Mouse (Mus musculus) liver, embryonic 16.5 days (tissue): ENCODE measurements around the gene Rbms3. TPM values are rescaled to one million over a fixed set of nuclear protein-coding genes. Genes with fewer than 3 reads are reported as not detected.

ENCODE experiments used
- ATAC-seq: fragments of 200-750 bp; cut with Nextera tagmentation; 2 replicates; pipeline ENCODE4 v1.8.0; 2017; ENCODE audit warnings: low read depth, mild to moderate bottlenecking, moderate number of reproducible peaks, moderate library complexity
- H3K27ac ChIP-seq: fragments of 300-500 bp; sonication (generic); 2 replicates; pipeline ENCODE4 v1.5.1; 2014; ENCODE audit warnings: mild to moderate bottlenecking, low read length
- H3K27me3 ChIP-seq: fragments of 300-500 bp; sonication (generic); 2 replicates; pipeline ENCODE4 v1.6.1; 2014; ENCODE audit warnings: low read depth, low read length, mixed read lengths; ENCODE audit not compliant: control insufficient read depth, insufficient read depth
- H3K36me3 ChIP-seq: fragments of 300-500 bp; sonication (generic); 2 replicates; pipeline ENCODE4 v1.6.1; 2014; ENCODE audit warnings: mild to moderate bottlenecking; ENCODE audit not compliant: control insufficient read depth, insufficient read depth
- H3K4me1 ChIP-seq: fragments of 300-500 bp; sonication (generic); 2 replicates; pipeline ENCODE4 v1.6.1; 2014; ENCODE audit warnings: low read depth, low read length, mixed read lengths; ENCODE audit not compliant: control insufficient read depth
- H3K4me2 ChIP-seq: fragments of 300-500 bp; sonication (generic); 2 replicates; pipeline ENCODE4 v1.6.1; 2014; ENCODE audit warnings: low read depth, low read length, mixed read lengths
- H3K4me3 ChIP-seq: fragments of 300-500 bp; sonication (generic); 2 replicates; pipeline ENCODE4 v1.5.1; 2014; ENCODE audit warnings: low read depth, mild to moderate bottlenecking, low read length
- H3K9ac ChIP-seq: fragments of 300-500 bp; sonication (generic); 2 replicates; pipeline ENCODE4 v1.6.1; 2014; ENCODE audit warnings: low read depth, low read length
- H3K9me3 ChIP-seq: fragments of 300-500 bp; sonication (generic); replicated peaks from 2 replicates; pipeline ENCODE4 v1.6.1; 2016; ENCODE audit warnings: low read length; ENCODE audit not compliant: control insufficient read depth
- WGBS: fragments of 180-500 bp; shearing (Covaris S2); extraction: QIAGEN DNeasy Blood & Tissue Kit; methylation state at CpG from one replicate; pipeline ENCODE4 v1.1.7; 2014; ENCODE audit not compliant: insufficient replicate concordance; 5-methylcytosine and 5-hydroxymethylcytosine counted together
- polyA plus RNA-seq: library from polyadenylated mRNA; unstranded; fragments of >200 nt; fragmentation: Nextera tagmentation; extraction: Ambion mirVana; gene quantifications from 2 replicates; pipeline ENCODE4 v1.2.1, GENCODE M21; 2015

Rbms3 gene
- polyA plus RNA-seq, 1 experiment from 2014 or later: 3.5 TPM

DNA sequence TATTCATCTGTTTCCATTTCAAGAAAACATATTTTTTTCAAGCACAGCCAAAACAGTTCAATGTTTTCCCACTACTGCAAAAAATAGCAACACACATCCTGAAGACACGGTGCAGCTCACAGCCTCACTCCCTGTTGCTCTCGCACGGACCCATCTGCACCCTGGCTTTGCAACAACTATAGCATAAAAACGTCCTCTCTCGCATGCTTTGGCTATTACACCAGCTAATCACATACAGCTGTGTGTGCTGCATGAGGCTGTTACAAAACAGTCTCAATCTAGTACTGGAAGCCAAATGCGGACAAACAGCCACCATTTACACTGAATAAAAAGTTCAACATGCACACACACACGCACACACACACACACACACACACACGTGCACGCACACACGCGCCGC is 383.5 kb downstream of the Rbms3 start:
- Histone ChIP-seq H3K9me3 (no peaks in the 10 kb centered on the region), H3K9ac (no peak overlapping the region), H3K4me3 (no peak overlapping the region), H3K4me1 (no peaks in the 10 kb centered on the region), H3K4me2 (no peak overlapping the region), H3K36me3 (no peaks in the 10 kb centered on the region), H3K27me3 (no peaks in the 10 kb centered on the region), H3K27ac (no peak overlapping the region)
- no peak for ATAC-seq
- 72% methylated on average over 12 of the region's 12 CpGs for WGBS

GRCm38 (mm10) chr9:117243365-117243764 is 386.3 kb downstream of the Rbms3 start:
- WGBS: 65% methylated on average over 7 of the region's 7 CpGs
- H3K36me3 ChIP-seq: no peaks in the 10 kb centered on the region
- no peak overlapping the region for H3K27ac ChIP-seq
- no peaks in the 10 kb centered on the region for H3K27me3 ChIP-seq
- 0 out of 2 replicates have a peak, but pooled peaks have one; percentile 41 for ATAC-seq
- no peak overlapping the region for H3K4me3 ChIP-seq
- no peak overlapping the region for H3K9ac ChIP-seq
- no peaks in the 10 kb centered on the region for H3K4me1 ChIP-seq
- no peak overlapping the region for H3K4me2 ChIP-seq
- no peaks in the 10 kb centered on the region for H3K9me3 ChIP-seq

GRCm38 (mm10) chr9:117234726-117235075 is 395.0 kb downstream of the Rbms3 start:
- Histone ChIP-seq H3K36me3 (no peaks in the 10 kb centered on the region), H3K27me3 (no peaks in the 10 kb centered on the region), H3K9me3 (no peaks in the 10 kb centered on the region), H3K9ac (no peak overlapping the region), H3K4me2 (no peak overlapping the region), H3K4me3 (no peak overlapping the region), H3K27ac (no peak overlapping the region), H3K4me1 (no peaks in the 10 kb centered on the region)
- WGBS: 60% methylated on average over 6 of the region's 6 CpGs
- no peak for ATAC-seq

DNA sequence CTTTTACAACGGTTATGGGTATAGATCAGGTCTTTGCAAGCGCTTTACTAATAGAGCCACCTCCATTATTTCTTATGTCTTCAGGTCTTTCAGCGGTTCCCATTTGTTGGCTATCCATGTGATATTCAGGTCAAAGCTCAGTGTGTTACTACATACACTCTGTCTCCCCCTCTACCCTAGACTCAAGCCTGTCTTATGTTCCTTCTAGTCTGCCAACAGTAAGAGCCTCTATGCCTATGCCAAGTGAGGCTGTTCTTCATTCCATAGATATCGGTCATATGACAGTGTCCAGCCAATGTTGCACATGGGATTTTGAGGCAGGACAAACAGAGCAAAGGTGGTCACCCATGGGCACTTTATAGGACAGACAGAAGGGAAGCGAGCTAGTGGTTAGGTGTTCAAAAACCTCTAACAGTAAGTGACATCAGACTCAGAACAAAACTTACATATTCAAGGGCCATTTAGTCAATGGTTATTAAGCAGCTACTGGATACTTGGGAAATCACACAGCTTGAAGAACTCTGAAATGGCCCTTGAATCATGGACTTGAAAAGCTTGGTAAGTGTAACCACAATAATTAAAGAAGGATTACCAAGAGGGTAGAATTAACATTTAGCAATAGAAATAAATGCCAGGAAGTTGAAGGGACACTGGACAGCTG is 395.5 kb downstream of the Rbms3 start:
- Histone ChIP-seq H3K4me3 (no peak overlapping the region), H3K4me2 (no peak overlapping the region), H3K27ac (no peak overlapping the region), H3K36me3 (no peaks in the 10 kb centered on the region), H3K9ac (no peak overlapping the region), H3K9me3 (no peaks in the 10 kb centered on the region), H3K4me1 (no peaks in the 10 kb centered on the region), H3K27me3 (no peaks in the 10 kb centered on the region)
- ATAC-seq: no peak
- 68% methylated on average over 5 of the region's 5 CpGs for WGBS

- Histone ChIP-seq H3K4me2 (no peak overlapping the region), H3K36me3 (no peaks in the 10 kb centered on the region), H3K9me3 (no peaks in the 10 kb centered on the region), H3K4me1 (no peaks in the 10 kb centered on the region), H3K27me3 (no peaks in the 10 kb centered on the region), H3K27ac (no peak overlapping the region), H3K4me3 (no peak overlapping the region), H3K9ac (no peak overlapping the region)
- WGBS: 65% methylated on average over 8 of the region's 8 CpGs
- no peak for ATAC-seq
Observed at GRCm38 (mm10) chr9:117222741-117223140, 407.0 kb downstream of the Rbms3 start.

DNA sequence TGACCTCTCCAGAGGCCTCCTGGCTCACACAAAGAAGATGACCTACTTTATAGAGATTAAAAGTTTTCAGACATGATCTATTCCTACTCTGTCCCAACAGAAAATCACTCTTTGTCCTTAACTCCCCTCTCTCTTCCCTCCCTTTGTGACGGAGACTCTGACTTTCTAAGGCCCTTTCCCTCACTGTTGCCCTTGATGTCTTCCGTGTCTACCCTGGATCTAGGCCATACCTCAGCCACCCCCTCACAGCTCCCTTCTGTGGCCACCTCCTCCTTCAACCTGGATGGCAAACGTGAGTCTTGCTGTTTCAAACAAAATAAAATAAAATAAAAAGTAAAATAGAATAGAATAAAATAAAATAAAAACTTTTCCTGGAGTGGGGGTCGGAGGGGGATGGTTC is 408.2 kb downstream of the Rbms3 start:
- Histone ChIP-seq H3K4me3 (no peak overlapping the region), H3K36me3 (no peaks in the 10 kb centered on the region), H3K9me3 (no peaks in the 10 kb centered on the region), H3K27ac (no peak overlapping the region), H3K9ac (no peak overlapping the region), H3K4me1 (no peaks in the 10 kb centered on the region), H3K4me2 (no peak overlapping the region), H3K27me3 (no peaks in the 10 kb centered on the region)
- 51% methylated on average over 4 of the region's 4 CpGs for whole genome bisulfite sequencing
- no peak for ATAC-seq

GRCm38 (mm10) chr9:117216026-117216755 is 413.5 kb downstream of the Rbms3 start:
- Histone ChIP-seq H3K9me3 (no peaks in the 10 kb centered on the region), H3K4me2 (no peak overlapping the region), H3K27me3 (no peaks in the 10 kb centered on the region), H3K4me3 (no peak overlapping the region), H3K4me1 (no peaks in the 10 kb centered on the region), H3K36me3 (no peaks in the 10 kb centered on the region), H3K27ac (no peak overlapping the region), H3K9ac (no peak overlapping the region)
- WGBS: 71% methylated on average over 9 of the region's 9 CpGs
- ATAC-seq: no peak

DNA sequence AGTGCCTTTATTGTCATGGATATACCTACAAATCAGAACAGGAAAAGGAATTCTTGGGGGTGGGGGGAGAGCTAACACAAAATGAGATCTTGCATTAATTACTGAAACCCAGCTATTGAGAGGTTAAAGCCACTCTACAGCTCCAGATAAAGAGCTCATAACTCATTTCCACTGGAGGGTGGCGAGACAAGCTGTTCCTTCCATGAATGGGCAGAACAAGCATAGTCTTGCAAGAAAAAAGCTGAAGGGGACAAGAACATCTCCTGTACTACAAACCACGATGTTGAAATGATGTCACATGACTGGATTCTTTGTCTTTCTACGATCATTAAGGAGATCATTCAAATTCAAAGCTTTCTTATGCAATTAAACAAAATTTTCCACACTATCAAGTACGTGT is 417.7 kb downstream of the Rbms3 start:
- 47% methylated on average over 4 of the region's 4 CpGs for WGBS
- no peak for ATAC-seq
- no peak overlapping the region for H3K9ac ChIP-seq
- no peaks in the 10 kb centered on the region for H3K4me1 ChIP-seq
- H3K4me3 ChIP-seq: no peak overlapping the region
- no peaks in the 10 kb centered on the region for H3K36me3 ChIP-seq
- H3K9me3 ChIP-seq: no peaks in the 10 kb centered on the region
- H3K27me3 ChIP-seq: no peaks in the 10 kb centered on the region
- no peak overlapping the region for H3K27ac ChIP-seq
- H3K4me2 ChIP-seq: no peak overlapping the region

DNA sequence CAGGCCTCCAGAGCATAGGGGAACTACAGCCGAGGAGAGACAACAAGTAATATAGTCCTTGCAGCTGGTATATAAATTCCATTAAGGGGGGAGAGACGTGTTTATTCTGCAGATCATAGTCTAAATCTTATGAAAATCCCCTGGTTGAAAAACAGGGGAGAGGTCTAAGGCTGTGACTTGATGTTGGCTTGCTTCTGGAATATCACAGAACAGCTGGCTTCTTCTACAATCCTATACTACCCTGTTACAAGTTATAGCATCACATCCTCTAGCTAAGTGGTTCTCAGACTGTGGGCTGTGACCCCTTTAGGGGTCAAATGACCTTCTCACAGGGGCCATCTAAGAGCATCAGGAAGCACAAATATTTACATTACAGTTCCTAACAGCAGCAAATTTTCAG is 419.4 kb downstream of the Rbms3 start:
- Histone ChIP-seq H3K36me3 (no peaks in the 10 kb centered on the region), H3K9me3 (no peaks in the 10 kb centered on the region)

More for the DNA sequence above, 419.4 kb downstream of the Rbms3 start:
- Histone ChIP-seq H3K27ac (no peak overlapping the region), H3K4me1 (no peaks in the 10 kb centered on the region), H3K4me3 (no peak overlapping the region), H3K27me3 (no peaks in the 10 kb centered on the region), H3K9ac (no peak overlapping the region), H3K4me2 (no peak overlapping the region)
- 48% methylated on average over 2 of the region's 2 CpGs for WGBS
- ATAC-seq: no peak
